Mouse (Mus musculus): ENCODE results near the gene Rnh1.

DNA sequence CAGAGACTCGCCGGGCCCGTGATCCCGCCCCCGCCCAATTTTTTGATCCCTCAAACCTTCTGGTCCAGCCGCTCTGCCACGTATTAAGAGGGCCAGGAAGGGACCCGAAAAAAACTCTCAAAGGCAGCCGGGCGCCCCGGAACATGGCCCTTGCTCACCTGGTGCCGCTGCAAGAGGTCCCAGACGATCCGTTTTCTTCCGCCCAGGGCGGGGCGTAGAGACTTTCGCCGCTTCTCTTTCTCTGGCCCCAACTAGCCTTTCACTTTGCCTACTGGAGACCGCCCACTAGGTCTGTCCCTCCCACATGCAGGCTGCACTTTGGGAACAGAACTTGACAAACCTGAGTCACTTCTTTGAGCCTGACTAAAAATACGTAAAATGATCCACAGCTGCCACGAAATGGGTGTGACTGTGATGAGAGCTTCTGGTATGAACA is 4.1 kb downstream of the Rnh1 start:
- no peak for TF ChIP-seq CTCF (IDR thresholded peaks at IDR 0.05; ENCODE audit: low read depth, low read length)
- 0 out of 2 replicates have a peak, but pooled peaks have one; percentile 47 for TF ChIP-seq POLR2A (IDR thresholded peaks at IDR 0.05; ENCODE audit: extremely low read depth, insufficient read depth, low read length)

Measured in liver, adult 2 months (tissue).